Mouse (Mus musculus) CD4-positive, CD25-positive, alpha-beta regulatory T cell, adult 2 months (primary cell): ENCODE data around the gene Scaf4.
A peak's percentile ranks its signal among the peaks of the same experiment; 100 is the strongest.
"Not testable (repeated sequence)": the region's sequence is repeated elsewhere in the genome, so short reads cannot be mapped to it uniquely, and the experiment has no call there.

Source experiments
- DNase-seq: peaks from one replicate; pipeline ENCODE4 v3.0.0-alpha.2; 2012; ENCODE audit warnings: low read depth, low spot score

The Scaf4 gene

GRCm38 (mm10) chr16:90291675-90292074 is 7.4 kb upstream of the Scaf4 start:
- no peak for DNase-seq

- no peak for DNase-seq
Observed at GRCm38 (mm10) chr16:90290962-90291361, 6.7 kb upstream of the Scaf4 start.

- DNase-seq, result no peak
Observed at GRCm38 (mm10) chr16:90284916-90285315, 613 bp upstream of the Scaf4 start.

- DNase-seq, result peak; percentile 47
Observed at GRCm38 (mm10) chr16:90283266-90283904, 918 bp downstream of the Scaf4 start.

GRCm38 (mm10) chr16:90282620-90283265 is 1.6 kb downstream of the Scaf4 start:
- peak; percentile 33 for DNase-seq

- no peak for DNase-seq
Observed at GRCm38 (mm10) chr16:90281406-90281805, 2.9 kb downstream of the Scaf4 start.

- no peak for DNase-seq
Observed at GRCm38 (mm10) chr16:90280989-90281388, 3.3 kb downstream of the Scaf4 start.

- DNase-seq, result no peak
Observed at GRCm38 (mm10) chr16:90280515-90280914, 3.8 kb downstream of the Scaf4 start.

GRCm38 (mm10) chr16:90279058-90279457 is 5.2 kb downstream of the Scaf4 start:
- no peak for DNase-seq

GRCm38 (mm10) chr16:90275521-90275920 is 8.8 kb downstream of the Scaf4 start:
- no peak for DNase-seq

- DNase-seq, result no peak
Observed at GRCm38 (mm10) chr16:90266581-90266980, 17.7 kb downstream of the Scaf4 start.

- no peak for DNase-seq
Observed at GRCm38 (mm10) chr16:90265106-90265505, 19.2 kb downstream of the Scaf4 start.

- no peak for DNase-seq
Observed at GRCm38 (mm10) chr16:90264021-90264420, 20.3 kb downstream of the Scaf4 start.

- no peak for DNase-seq
Observed at GRCm38 (mm10) chr16:90261791-90262190, 22.5 kb downstream of the Scaf4 start.

- DNase-seq, result no peak
Observed at GRCm38 (mm10) chr16:90260097-90260496, 24.2 kb downstream of the Scaf4 start.

GRCm38 (mm10) chr16:90259623-90260022 is 24.7 kb downstream of the Scaf4 start:
- no peak for DNase-seq

GRCm38 (mm10) chr16:90258950-90259349 is 25.4 kb downstream of the Scaf4 start:
- DNase-seq, result no peak

GRCm38 (mm10) chr16:90252521-90252920 is 31.8 kb downstream of the Scaf4 start:
- DNase-seq, result no peak

GRCm38 (mm10) chr16:90251256-90251655 is 33.0 kb downstream of the Scaf4 start:
- not testable (repeated sequence) for DNase-seq

GRCm38 (mm10) chr16:90250099-90250498 is 34.2 kb downstream of the Scaf4 start:
- no peak for DNase-seq

GRCm38 (mm10) chr16:90242426-90243304 is 41.6 kb downstream of the Scaf4 start:
- DNase-seq, result no peak

GRCm38 (mm10) chr16:90241875-90242274 is 42.4 kb downstream of the Scaf4 start:
- no peak for DNase-seq
